Mouse (Mus musculus) erythroblast, adult 5-6 weeks (primary cell): ENCODE measurements around the gene Rabgap1l. TPM values are rescaled to one million over a fixed set of nuclear protein-coding genes. Genes with fewer than 3 reads are reported as not detected.

ENCODE experiments used
- total RNA-seq, 2 experiments: library from RNA; stranded (forward) in 1 of 2; stranded (reverse) in 1 of 2; fragments of 150-400 nt in 1 of 2; fragments of 200-764, 138-1000 nt in 1 of 2; gene quantifications; 2 replicates each; pipeline versions ENCODE4 v1.2.3 to v1.2.4; 2015 to 2017; ENCODE audit warnings: low replicate concordance in 2 of 2

Gene Rabgap1l
- total RNA-seq, 2 experiments from 2014 or later: 105 to 161 TPM

Other genes starting within 250 kb of the Rabgap1l start
- 43.9 and 45.3 TPM in 2 replicates for gene Rc3h1, start 113.2 kb upstream of the Rabgap1l start, total RNA-seq (2015; ENCODE audit: low replicate concordance)
- gene Rc3h1, start 113.2 kb upstream of the Rabgap1l start, total RNA-seq (2017; ENCODE audit: low replicate concordance): 54.4 and 55.5 TPM in 2 replicates
- 1.5 TPM in 1 of 2 replicates, not detected in the other for gene Serpinc1, start 185.4 kb upstream of the Rabgap1l start, total RNA-seq (2015; ENCODE audit: low replicate concordance)
- 0.34 and 0.42 TPM in 2 replicates for gene Serpinc1, start 185.4 kb upstream of the Rabgap1l start, total RNA-seq (2017; ENCODE audit: low replicate concordance)
- gene Zbtb37, start 241.6 kb upstream of the Rabgap1l start, total RNA-seq (2015; ENCODE audit: low replicate concordance): 1.3 and 2.9 TPM in 2 replicates
- gene Zbtb37, start 241.6 kb upstream of the Rabgap1l start, total RNA-seq (2017; ENCODE audit: low replicate concordance): 1.7 and 2.6 TPM in 2 replicates